Mouse (Mus musculus): ENCODE measurements around the gene Snrpf. TPM values are rescaled to one million over a fixed set of nuclear protein-coding genes. Genes with fewer than 3 reads are reported as not detected.

Gene Snrpf
- total RNA-seq, 1 experiment from 2014 or later: 18.2 TPM

Other genes starting within 250 kb of the Snrpf start
- gene Lta4h, start 136.3 kb downstream of the Snrpf start, total RNA-seq (2021): 61.4 and 62.6 TPM in 2 replicates
- gene Hal, start 100.9 kb downstream of the Snrpf start, total RNA-seq (2021): 1.2 and 18.0 TPM in 2 replicates
- 0.75 and 11.8 TPM in 2 replicates for gene Amdhd1, start 49.7 kb downstream of the Snrpf start, total RNA-seq (2021)
- not detected in 2 replicates for gene Ccdc38, start 49.1 kb downstream of the Snrpf start, total RNA-seq (2021)
- gene Ntn4, start 51.0 kb upstream of the Snrpf start, total RNA-seq (2021): 11.8 and 12.1 TPM in 2 replicates
- gene Usp44, start 241.8 kb upstream of the Snrpf start, total RNA-seq (2021): not detected in 2 replicates